Mouse (Mus musculus) left cerebral cortex, postnatal 25 days (tissue): Measurements from ENCODE around the gene Ppp1r13l. TPM values are rescaled to one million over a fixed set of nuclear protein-coding genes. Genes with fewer than 3 reads are reported as not detected.

Source experiments
- DNase-seq, 2 experiments: peaks; one replicate each; pipeline ENCODE4 v3.0.0; 2022; ENCODE audit warnings: low spot score in 2 of 2, mixed read lengths in 1 of 2
- intact Hi-C: fragments of 180-260 bp; cut with DNase I; formaldehyde crosslinking; loops from one replicate; pipeline ENCODE4 v1.15.1; 2025
- total RNA-seq, 2 experiments: library from RNA; stranded (reverse); gene quantifications; 2 replicates each; pipeline ENCODE4 v1.2.3; 2021

Gene Ppp1r13l
- total RNA-seq, 2 experiments from 2014 or later = 5.4 to 9.9 TPM

- intact Hi-C loops = no loop called here
- DNase-seq = peak; percentile 76 to 86
Measured at GRCm38 (mm10) chr7:19359892-19360641, 518 bp downstream of the Ppp1r13l start.

DNA sequence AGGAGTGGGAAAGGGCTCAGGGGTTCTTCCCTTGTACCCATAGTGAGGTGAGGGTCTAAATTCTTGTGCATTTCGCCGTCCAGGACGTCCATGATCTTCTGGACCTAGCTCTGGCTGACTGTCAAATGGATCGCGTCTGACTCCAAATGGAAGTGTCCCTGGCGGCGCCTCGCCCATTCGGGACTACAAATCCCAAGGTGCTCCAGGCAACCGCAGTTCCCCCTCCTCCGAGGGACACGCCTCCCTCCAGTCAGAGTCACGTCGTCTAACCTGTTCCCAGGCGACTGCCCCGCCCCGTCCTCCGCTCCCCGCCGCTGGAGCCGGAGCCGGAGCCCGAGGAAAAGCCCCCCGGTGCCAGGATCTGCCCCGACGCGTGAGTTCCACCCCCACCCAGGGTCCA, 1.4 kb downstream of the Ppp1r13l start:
- peak; percentile 90 to 96 for DNase-seq
- intact Hi-C loops = no loop called here

- intact Hi-C loops = no loop called here
- peak; percentile 59 to 62 for DNase-seq
Measured at GRCm38 (mm10) chr7:19361720-19362119, 2.2 kb downstream of the Ppp1r13l start.

DNA sequence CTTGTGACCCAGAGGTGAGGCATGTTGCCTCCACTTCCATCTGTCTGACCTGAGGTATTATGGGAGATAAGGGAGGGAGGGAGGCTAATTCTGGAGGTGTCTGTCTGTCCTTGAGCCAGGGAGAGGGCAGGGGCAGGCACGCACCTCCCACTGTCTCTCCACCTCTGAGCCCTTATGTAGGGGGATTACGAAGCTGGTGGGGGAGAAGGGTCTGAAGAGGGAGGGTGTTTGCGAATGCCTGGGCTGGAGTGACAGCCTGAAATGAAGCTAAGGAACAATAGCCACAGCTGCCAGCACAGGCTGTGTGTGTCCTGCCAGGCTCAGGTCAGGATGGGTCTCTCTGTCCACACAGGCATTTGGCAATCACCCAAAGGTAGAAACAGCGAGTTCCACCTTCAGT, 2.7 kb downstream of the Ppp1r13l start:
- DNase-seq = no peak
- intact Hi-C loops = no loop called here

- DNase-seq = peak; percentile 45 to 61
- intact Hi-C loops = no loop called here
Measured at GRCm38 (mm10) chr7:19363881-19364280, 4.3 kb downstream of the Ppp1r13l start.

GRCm38 (mm10) chr7:19365376-19365775, 5.8 kb downstream of the Ppp1r13l start:
- intact Hi-C loops = no loop called here
- DNase-seq = no peak

GRCm38 (mm10) chr7:19368380-19368779, 8.8 kb downstream of the Ppp1r13l start:
- intact Hi-C loops = no loop called here
- no peak for DNase-seq

GRCm38 (mm10) chr7:19369823-19370425, 10.4 kb downstream of the Ppp1r13l start:
- DNase-seq = peak; percentile 67 to 70
- intact Hi-C loops = loop anchor here (10.0 kb wide), 1 partner anchor 65 kb away; no protein-coding TSS in a partner anchor

DNA sequence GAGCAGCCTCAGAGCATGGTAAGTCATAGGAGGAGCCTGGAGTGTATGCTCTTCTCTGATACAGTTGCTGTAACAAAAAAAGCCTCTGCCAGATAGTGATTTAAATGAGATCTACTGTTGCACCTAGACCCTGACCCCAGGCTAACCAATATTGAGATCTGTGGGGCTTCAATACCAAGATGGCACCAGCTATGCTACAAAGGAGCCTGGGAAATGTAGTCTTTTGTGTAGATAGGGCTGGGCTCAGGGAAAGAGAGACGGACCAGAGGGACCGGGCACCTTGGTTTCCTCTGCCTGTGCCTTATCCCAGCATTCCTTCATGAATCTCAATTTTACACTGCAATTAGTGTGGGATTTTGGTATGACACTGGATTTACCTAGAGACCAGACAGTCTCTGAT, 13.8 kb downstream of the Ppp1r13l start:
- intact Hi-C loops = loop anchor here (10.0 kb wide), 1 partner anchor 61 kb away; no protein-coding TSS in a partner anchor

DNA sequence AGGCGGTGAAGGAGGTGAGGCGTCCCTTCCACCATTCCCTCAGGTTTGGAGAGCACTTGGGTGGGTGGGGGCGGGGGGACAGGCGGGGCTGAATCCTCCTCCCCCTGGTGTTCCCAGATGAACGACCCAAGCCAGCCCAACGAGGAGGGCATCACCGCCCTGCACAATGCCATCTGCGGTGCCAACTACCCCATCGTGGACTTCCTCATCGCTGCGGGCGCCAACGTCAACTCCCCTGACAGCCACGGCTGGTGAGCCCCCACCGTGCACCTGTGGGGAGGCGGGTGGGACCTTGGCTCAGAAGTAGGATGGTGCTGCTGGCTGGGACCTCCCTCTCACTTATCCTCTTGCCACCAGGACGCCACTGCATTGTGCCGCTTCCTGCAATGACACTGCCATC, 15.8 kb downstream of the Ppp1r13l start:
- intact Hi-C loops = loop anchor here (10.0 kb wide), 1 partner anchor 59 kb away; no protein-coding TSS in a partner anchor
- DNase-seq = no peak

More for the DNA sequence above, 13.8 kb downstream of the Ppp1r13l start:
- DNase-seq = no peak

DNA sequence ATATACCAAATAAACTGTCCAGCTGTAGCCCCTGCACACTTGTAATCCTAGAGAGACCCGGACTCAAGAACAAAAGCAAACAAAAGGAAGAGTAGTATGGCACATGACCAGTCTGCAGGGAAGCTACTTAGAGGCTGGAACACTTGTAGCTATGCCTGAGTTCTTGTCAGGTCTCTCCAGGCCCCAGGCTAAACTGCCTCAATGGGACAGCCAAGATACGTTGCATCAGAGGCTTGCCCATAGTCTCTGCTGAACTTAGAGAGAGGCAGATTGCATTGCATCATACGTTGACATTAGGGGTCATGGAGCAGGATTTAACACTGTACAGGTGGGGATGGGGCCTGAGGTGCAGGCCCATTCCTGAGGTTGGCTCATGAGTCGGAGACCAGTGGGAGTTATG, 16.5 kb downstream of the Ppp1r13l start:
- intact Hi-C loops = loop anchor here (10.0 kb wide), 1 partner anchor 59 kb away; no protein-coding TSS in a partner anchor
- no peak for DNase-seq

DNA sequence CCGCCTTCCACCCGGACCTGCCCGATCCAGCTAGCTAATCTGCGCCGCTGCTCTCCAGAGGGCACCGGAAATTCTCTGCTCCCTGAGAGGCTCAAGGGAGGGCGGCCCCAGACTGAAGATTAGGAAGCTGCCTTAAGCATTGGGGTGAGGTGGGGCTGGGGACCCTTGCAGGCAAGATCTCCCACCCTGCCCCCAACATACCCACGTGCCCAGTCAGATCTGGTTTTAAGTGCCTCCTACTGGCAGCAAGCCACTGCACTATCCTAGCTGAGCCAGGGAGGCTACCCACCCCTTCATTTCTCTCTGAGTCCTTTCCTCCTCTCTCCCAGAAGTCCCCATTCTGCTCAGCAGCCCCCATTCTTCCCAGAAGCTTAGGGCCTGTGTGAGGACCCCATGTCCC, 18.5 kb downstream of the Ppp1r13l start:
- intact Hi-C loops = loop anchor here (10.0 kb wide), 1 partner anchor 57 kb away; no protein-coding TSS in a partner anchor
- DNase-seq = no peak

DNA sequence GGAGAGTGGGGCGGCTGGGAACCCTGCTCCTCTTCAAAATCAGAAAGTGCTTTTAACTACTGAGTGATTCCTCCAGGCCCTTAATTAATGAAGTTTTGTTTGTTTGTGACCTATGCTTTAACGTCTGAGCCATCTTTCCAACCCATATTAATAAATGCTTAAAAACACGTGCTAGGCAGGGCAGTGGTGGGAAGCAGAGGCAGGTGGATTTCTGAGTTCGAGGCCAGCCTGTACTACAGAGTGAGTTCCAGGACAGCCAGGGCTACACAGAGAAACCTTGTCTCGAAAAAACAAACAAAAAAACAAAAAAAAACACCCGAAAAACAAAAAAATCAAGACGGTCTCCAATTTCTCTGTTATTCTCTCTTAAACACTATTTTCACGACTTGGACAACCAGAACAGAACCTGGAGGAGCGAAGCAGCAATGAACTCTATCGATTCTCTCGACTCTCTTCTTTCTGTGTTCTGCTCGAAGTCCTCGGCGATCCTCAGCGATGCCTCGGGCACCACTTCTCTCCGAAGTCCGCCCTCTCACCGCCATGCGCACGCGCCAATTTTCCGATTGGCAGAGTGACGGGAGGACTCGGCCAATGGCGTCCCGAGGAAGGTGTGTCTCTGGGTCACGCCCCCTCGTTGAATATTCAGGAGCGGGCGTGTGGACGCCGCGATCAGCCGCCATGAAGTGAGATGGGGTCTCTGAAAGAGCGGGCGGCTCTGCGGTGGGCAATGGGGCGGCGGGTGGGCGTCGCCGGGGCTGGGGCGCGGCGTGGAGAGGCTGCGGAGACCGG, 22.0 kb downstream of the Ppp1r13l start, which contains the start of gene Ercc2:
Gene Ercc2, plus strand, starts transcription at position 634 of the 789 bp plus-strand sequence.
- intact Hi-C loops = no loop called here
- peak; percentile 98 to 99 for DNase-seq

GRCm38 (mm10) chr7:19382166-19382541, 22.6 kb downstream of the Ppp1r13l start:
- DNase-seq = no peak
- intact Hi-C loops = no loop called here

DNA sequence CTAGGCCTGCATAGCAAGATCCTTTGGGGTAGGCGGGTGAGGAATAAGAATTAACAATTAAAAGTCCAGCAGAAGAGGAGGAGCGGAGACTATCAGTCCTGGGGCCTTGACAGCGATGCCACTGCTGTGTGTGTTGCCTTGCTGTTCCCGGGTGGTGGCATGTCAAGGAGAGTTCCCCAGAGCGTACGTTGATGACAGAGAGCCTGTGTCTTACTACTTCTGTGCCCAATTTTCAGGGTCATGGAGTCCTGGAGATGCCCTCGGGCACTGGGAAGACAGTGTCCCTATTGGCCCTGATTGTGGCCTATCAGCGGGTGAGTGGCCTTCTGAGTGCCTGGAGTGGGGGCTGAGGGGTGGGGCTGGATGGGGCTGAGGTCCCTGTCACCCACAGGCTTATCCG, 24.2 kb downstream of the Ppp1r13l start:
- DNase-seq = no peak
- intact Hi-C loops = no loop called here

DNA sequence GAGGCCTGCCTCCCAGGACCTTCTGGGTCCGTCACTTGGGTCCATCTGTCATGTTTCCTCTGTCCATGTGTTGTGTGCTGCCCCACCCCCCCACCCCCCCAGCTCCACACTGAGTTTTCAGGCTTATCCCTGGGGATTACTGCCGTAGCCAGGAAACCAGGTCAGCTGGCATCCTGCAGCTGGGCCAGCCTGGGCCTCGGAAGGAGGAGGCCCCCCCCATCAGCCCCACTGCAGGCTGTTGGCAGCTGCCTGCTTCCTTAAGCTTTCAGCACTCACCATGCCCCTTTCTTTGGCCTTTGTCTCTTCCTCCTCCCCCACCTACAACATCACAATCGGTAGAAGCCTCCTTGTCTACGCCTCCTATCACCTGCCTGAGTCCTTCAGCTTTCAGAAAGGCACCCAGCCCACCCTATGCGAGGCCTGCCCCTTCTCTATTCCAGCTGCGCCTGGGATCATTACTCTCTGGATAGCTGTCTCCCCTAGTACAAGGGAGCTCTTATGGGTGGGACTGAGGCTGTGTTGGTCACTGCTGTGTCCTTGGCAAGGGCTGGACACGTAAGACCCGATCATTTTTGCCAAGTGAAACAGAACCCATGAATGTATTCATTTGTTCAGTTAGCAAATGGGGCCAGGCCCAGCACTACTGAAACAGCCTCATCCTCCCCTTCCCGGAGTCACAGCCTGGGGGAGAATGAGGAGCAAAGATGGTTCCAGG, 29.3 kb downstream of the Ppp1r13l start:
- peak in 1 of 2 experiments; percentile 26 for DNase-seq
- intact Hi-C loops = no loop called here

GRCm38 (mm10) chr7:19394484-19394883, 34.9 kb downstream of the Ppp1r13l start:
- no peak for DNase-seq
- intact Hi-C loops = no loop called here

DNA sequence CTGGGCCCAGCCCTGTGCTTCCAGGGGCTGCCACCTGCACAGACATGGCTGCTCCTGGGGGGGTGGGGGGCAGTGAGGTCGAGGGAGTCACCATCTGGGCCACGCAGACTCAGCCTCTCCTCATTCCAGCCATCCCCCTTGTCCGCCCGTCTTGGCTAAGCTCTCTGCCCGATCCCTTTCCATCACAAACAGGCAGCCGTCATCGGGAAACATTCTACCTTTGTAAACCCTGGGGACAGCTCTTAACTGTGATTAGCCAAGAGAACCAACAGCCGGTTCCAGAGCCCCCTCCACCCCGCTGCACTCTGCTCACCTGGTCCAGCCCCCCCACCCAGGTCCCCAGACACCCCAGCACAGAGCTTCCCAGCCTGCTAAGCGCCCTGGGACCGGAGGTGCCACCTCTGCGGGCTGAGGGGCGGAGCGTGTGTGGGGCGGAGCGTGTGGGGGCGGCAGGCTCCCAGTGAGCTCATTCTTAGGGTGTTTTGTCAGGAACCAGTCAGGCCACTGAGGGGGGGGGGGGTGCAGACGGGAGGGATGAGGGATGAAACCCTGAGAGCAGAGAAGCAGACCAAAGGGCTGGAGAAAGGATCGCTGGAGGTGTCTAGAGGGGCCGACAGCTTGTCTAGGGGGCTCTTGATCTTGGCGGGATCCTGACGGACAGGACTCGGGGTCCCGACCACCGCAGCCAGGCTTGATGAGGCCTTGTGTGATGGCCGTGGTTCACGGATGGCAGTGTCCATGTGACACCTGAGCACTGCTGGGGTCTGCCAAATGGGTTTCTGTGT, 40.1 kb downstream of the Ppp1r13l start:
- DNase-seq = no peak
- intact Hi-C loops = no loop called here

- DNase-seq = no peak
- intact Hi-C loops = no loop called here
Measured at GRCm38 (mm10) chr7:19400946-19401345, 41.4 kb downstream of the Ppp1r13l start.
